Mouse (Mus musculus): ENCODE results near the gene Polr1a.
"Not testable (repeated sequence)": the region's sequence is repeated elsewhere in the genome, so short reads cannot be mapped to it uniquely, and the experiment has no call there.

Polr1a gene

DNA sequence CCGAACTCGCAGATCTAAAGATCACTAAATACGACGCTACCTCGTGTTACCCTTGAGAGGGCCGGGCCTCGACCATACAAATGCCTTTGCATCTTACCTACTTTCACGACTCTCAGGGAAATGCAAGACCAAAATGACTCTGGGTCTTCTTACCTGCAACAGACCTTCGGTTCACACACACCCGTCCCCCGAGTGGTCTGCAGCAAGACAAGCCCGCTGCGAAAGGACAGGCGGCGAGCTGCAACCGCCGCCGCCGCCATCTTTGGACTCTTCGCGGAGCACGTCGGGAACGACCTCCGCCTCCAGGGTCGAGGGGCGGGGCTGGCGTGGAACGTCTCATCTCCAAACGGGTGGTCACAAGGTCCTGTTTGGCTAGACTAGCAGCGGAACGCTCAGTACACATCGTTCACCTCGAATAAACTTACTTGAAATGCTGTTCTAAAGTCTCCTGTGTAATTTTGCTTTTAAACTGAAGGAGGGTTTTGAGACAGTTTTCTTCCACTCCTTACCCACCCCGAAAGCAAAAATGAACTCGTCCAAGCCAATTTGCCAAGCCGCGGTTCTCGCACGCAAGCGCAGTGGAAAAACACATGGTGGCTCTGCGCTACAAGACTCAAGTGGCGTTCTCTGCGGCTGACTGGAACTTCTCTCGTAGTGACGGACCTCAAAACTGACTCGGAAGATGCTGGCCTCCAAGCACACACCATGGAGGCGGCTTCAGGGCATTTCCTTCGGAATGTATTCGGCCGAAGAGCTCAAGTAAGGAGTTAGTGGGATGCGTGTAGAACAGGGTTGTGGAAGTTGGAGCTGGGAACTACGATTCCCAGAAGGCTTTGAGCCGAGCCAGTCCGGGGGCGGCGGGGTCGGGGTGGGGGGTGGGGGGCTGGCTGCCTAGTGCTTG lies at the start of gene Polr1a, which contains the start of gene Ptcd3:
Gene Polr1a, plus strand, starts transcription at position 573 of the 901 bp plus-strand sequence.
Gene Ptcd3, minus strand, starts transcription at position 270 of the 901 bp plus-strand sequence.
- DNase-seq (ENCODE audit: low spot score in 2 of 2), result peak; percentile 82 to 91

DNA sequence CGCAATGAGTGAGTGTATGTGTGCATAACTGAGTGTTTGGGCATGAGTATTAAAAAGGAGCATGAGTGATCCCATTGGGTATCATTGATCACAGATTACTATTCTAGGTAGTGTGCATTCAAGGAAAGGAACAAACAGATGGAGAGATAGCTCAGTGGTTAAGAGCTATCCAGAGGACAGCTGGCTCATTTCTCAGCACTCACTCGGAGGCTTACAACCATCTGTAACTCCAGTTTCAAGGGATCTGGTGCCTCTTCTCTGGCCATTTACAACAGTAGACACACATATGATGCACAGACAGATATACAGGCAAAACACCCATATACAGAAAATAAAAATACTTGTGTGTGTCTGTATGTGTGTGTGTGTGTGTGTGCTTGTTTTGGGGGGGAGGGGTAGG lies 41.1 kb upstream of the Polr1a start:
- DNase-seq (ENCODE audit: low spot score in 2 of 2), result no peak

DNA sequence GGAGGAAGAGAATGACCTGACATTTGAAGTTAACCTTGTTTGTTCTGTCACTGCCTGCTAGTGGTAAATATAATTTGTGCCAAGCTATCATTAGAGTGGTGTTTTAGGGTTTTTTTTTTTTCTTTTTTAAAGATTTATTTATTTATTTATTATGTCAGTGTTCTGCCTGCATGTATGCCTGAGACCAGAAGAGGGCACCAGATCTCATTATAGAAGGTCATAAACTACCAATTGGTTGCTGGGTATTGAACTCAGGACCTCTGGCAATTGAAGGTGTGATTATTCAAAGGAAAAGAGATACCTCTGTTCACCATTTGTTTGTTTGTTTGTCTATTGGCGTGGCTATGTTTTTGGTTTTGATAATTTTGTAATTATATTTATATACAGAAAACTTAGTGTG lies 40.0 kb upstream of the Polr1a start:
- DNase-seq (ENCODE audit: low spot score in 2 of 2), result peak in 1 of 2 experiments; percentile 18

DNA sequence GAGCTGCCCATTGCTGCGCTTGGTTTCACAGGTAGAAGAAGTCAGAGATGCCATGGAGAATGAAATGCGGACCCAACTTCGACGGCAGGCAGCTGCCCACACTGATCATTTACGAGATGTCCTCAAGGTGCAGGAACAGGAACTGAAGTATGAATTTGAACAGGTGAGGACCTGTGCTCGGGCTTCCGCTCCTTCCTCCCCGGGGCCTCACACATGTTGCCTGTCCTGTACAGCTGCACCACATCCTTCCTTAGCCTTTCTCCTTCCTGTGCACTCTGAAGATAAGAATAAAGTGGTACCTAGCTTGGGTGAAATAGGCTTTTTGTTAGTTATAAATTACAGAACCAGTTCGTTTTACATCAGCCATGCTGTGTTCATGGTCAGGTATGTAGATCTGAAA lies 37.5 kb upstream of the Polr1a start:
- DNase-seq (ENCODE audit: low spot score in 2 of 2), result peak; percentile 16 to 36

DNA sequence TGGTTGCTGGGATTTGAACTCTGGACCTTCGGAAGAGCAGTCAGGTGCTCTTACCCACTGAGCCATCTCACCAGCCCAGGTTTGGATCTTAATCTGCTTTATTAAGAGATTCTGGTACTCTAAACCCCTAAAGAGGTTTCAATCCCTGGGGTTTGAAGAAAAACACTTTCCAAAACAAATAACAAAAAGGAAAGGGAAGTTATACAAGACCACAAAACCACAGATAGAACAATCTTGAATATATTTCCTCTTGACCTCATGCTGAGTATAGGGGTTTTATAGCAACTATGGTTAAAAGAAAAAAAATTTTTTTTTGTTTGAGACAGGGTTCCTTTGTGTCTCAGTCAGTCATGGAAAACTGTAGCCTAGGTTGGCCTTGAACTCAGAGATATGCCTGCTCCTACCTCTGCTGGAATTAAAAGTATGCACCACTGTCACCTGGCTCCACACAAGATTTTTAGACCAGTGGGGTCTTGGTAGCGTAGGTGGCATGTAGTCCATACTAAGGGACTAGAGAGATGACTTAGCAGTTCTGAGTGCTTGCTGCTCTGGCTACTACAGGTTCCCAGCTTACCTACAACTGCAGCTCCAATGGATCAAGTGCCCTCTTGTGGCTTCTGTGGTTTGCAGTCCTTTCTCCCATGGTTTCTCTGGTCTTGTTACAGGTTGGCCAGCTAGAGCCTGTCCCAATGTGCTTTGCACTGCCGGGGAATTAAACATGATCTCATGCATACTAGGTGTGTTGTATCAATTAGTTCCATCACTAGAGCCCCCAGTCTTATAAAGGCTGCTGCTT lies 30.7 kb upstream of the Polr1a start:
- DNase-seq (ENCODE audit: low spot score in 2 of 2), result no peak

DNA sequence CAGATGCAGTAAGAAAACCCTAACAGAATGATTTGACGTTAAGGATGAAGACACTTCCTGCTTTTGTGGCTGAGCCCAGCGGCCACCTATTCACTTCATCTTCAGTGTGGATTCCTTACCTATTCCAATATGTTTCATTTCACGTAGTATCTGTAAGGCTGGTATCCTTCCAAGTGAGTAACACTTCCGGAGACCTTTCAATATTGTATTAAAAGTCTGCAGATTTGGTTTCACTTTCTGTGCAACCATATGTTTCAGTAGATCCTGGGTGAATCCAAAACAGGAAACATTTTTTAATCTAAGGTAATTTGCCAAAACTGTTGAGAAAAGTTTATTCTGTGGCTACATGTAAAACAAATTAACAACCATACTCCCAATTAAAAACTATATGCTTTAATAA lies 15.6 kb upstream of the Polr1a start:
- no peak for DNase-seq (ENCODE audit: low spot score in 2 of 2)

DNA sequence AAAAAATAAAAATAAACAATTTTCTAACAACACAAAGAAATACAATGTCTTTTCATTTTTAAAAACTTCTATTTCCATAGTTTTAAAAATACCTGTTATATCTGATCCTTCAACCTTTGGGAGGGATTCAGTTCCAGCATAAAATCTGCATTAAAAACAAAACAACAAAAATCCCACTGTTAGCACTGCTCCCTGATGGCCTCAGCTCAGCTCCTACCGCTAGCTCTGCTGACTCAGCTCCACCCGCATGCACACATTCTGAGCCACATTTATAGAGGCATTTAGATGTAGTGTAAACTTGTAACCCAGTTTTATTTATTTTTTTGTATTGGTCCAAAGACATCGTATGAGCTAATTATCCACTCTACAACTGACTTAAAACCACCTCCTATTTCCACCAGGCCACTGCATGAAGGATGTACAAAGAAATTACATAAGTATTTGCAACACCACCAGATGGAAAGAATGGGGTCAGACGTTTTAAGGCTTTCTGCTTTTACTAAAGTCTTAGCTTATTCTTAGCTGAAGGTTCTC lies 1.1 kb upstream of the Polr1a start:
- no peak for DNase-seq (ENCODE audit: low spot score in 2 of 2)

DNA sequence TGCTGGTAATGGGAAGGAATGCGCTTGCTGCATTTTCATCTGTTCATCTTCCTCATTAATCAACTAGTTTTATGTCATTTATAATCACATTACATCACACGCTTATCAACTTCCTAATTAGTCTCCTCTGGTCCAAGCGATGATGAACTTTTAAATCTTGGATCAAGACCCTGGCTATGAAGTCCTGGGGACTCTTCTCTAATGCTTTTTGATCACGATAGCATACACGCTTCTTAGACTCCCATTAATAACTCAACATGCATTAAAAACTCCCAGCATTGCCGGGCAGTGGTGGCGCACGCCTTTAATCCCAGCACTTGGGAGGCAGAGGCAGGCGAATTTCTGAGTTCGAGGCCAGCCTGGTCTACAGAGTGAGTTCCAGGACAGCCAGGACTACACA lies 531 bp downstream of the Polr1a start:
- DNase-seq (ENCODE audit: low spot score in 2 of 2), result no peak

DNA sequence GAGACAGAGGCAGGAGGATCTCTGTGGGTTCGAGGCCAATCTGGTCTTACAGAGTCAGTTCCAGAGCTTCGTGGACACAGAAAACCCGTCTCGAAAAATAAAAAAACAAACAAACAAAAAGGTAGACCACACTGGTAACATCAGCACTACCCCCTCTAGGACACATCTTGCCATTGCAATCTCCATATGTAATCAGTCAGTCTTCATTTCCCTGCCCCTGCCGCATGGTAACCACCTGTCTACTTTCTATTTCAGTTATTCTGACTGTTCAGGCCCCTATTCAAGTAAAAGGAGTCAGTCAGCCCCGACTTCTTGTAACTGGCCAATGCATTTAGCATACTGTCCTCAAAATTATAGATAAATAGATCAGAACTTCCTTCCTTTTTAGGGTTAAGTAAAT lies 987 bp downstream of the Polr1a start:
- DNase-seq (ENCODE audit: low spot score in 2 of 2), result no peak

DNA sequence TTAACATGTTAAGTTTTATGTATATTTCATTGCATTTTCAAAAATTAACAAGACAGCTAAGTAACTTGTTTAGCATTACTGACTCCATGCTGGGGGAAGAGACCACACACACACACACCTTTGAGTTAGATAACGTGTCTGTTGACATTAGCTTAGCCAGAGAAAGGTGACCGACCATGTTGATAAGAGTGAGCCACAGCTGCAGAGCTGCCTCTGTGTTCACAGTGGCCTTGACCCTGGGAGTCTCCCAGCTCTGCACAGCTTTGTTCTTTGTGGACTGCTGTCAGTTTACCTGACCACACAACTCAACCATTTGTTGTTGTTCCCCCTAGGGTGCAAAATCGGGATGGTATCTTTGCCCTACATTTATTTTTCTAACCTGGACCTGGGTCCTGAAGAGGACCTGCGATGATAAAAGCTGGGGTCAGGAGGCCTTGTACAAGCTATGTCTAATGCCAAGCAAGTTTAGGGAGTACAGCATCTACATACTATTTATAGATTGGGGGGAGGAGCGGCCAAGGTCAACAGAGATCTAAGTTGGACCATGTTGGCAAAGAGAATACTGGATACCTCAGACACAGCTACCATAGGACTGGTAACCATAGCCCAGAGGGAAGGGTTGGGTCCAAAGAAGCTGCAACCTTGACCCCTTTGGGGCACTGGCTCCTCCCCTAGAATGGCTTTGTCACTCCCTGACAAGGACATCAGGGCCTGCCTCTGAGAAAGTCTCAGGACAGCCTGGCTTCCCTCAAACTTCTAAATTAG lies 3.0 kb downstream of the Polr1a start:
- DNase-seq (ENCODE audit: low spot score in 2 of 2), result no peak

DNA sequence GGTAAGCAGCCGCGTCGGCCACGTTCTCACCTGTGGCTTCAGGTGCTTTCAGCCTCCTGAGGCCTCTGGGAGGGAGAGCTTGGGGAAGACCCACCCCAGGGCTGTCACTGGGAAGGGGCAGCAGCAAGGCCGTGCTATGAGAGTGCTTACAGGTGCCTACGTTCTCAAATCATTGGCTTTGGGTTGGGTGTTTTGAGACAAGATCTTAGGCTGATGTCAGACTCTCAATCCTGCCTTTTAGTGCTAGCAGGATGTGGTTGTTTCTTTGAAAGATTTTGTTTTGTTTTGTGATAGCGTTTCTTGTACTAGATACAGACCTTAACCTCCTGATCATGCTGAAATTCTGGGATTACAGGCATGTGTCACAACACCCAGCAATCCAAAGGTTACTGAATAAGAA lies 11.9 kb downstream of the Polr1a start:
- no peak for DNase-seq (ENCODE audit: low spot score in 2 of 2)

DNA sequence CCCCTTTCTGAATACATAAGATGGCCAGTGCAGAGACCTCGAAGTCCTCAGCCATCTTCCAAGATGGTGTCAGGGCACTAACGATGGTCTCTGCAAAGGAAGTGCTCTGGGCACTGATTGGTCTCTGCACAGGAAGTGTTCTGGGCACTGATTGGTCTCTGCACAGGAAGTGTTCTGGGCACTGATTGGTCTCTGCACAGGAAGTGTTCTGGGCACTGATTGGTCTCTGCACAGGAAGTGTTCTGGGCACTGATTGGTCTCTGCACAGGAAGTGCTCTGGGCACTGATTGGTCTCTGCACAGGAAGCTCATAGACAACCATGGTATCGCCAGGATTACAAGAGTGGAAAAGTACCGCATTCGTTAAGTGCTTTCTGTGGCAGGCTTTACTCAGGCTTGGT lies 16.4 kb downstream of the Polr1a start:
- DNase-seq (ENCODE audit: low spot score in 2 of 2), result not testable (repeated sequence)

DNA sequence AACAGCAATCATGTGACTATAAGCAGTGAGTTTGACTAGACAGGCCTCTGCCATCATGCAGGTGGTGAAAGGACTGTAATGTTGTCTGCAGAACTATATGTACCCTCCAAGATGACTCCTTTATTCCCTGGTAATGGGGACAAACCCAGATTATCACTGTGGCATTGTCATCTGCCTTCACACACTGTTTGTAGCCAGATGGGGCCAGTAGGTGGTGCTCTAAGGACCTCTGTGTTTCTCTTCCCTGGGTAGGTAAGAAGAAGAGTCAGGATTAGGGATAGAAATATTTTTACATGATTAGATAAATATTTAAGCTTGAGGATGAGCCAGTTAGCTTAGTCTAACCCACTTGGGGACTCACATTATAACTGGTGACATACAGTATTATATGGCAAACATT lies 19.1 kb downstream of the Polr1a start:
- DNase-seq (ENCODE audit: low spot score in 2 of 2), result peak in 1 of 2 experiments; percentile 24

DNA sequence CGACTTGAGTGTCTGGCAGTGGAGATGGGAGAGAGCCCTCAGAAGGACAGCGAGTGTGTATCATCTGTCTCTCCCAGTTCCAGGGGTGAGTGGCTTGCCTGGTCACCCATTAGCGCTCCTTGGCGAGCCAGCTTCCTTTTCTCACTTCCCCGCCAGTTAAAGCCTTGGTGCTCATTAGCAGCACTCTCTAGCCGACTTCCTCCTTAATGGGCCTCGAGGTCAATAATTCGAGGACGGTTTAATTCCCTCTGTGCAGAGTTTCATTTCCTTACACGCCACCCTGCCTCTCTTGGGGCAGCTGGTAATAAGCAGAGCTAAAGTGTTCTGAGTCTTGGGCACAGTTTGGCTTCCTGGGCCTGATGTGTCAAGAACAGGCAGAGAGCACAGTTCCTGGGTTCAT lies 21.2 kb downstream of the Polr1a start:
- DNase-seq (ENCODE audit: low spot score in 2 of 2), result no peak

DNA sequence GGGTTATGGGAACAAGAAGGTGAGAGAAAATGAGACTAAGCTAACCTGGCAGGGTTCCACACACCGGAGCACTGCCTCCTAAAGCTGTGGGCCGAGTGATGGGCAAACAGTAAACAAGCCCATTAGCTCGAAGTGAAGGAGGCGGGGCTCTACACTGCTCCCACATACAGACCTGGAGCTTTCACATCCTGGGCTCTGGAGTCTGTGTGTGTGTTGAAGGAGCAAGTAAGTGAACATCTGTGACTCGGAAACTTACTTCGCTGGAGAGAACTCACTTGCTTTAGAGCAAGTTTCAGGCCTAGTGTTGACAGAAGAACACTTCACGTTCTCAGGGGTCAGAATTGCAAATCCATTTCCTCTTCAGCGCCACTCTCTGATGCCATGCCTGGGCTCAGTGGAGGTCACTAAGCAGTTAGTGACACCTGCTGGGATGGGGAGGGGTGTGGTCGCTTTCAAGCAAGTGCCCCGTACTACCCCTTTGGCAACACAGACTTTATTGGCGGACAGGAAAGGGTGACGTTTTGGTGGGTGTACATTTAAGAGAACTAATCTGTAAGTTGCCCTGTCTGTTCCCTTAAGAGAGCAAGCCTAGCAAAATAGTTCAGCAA lies 22.1 kb downstream of the Polr1a start:
- no peak for DNase-seq (ENCODE audit: low spot score in 2 of 2)

DNA sequence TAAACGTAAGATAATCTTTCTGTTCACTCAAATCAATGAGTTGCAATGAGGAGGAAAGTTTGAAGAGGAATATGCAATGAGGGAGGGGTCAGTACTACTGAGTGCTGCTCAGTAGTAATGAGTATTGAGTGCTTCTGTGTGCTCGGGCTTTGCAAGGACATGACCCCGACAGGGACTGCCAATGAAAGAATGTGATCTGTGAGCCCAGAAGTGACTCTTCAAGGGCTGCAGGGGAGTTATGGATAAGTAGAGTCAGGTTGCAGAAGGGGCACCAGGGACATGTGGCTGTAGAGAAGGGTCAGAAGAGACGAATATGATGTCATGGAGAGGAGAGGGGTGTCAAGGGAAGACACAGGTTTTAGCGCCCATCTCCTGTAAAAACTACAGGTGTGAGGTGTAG lies 23.5 kb downstream of the Polr1a start:
- DNase-seq (ENCODE audit: low spot score in 2 of 2), result no peak

DNA sequence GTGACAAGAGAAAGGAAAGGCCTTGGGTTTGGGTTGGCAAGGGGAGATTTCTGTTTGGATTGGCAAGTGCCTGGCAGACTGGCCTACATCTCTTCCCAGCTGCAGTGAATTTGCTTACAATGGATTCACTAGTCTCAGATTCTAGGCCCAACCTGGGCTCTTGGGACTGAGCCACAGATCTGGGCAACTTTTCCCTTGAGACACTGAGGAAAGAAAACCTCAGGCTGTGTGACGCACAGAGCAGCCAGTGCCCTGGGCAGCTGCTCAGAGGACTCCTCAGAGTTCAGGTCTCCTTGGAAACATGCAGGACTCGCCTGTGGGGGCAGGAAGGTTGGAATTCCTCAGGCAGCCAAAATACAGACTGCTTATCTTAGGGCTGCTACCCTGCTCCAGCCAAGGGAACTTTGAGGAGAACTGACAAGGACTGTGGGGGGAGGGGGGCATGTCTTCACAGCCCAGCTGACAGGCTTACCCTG lies 25.3 kb downstream of the Polr1a start:
- no peak for DNase-seq (ENCODE audit: low spot score in 2 of 2)

DNA sequence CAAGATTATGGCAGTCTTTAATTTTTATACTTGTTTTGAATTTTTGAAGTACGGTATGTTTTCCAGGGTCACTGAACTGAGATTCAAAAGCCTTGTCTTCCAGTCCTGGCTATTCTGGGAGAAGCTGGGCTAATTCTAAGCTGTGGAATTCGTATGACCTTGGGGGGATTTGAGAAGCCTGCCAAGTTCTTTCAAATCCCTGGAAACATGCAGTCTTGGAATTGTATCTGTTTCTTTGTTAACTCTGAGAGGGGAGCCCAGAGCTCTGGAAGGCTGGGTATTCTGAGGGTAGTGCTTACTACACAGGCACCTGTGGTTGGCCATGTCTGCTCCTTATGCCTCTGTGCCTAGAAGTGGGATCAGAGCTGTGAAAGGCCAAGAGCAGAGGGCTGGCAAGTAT lies 26.9 kb downstream of the Polr1a start:
- DNase-seq (ENCODE audit: low spot score in 2 of 2), result no peak

DNA sequence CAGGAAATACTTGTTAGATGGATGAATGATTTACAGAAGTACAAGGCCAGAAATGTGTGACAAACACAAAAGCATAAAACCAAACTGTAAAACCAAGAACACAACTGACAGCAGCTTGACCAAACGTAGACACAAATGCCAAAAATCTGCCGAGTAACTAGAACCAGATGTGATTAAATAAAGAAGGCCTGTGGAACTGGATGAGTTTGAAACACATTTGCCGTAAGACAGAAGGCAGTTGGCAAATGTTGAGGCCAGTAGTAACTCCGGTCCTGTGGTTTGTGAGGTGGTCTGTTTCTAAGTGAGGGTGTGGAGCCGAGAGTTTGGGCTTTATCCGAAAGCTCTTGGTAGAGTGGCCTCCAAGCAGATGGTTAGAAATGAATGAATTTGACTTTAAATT lies 32.1 kb downstream of the Polr1a start:
- no peak for DNase-seq (ENCODE audit: low spot score in 2 of 2)

DNA sequence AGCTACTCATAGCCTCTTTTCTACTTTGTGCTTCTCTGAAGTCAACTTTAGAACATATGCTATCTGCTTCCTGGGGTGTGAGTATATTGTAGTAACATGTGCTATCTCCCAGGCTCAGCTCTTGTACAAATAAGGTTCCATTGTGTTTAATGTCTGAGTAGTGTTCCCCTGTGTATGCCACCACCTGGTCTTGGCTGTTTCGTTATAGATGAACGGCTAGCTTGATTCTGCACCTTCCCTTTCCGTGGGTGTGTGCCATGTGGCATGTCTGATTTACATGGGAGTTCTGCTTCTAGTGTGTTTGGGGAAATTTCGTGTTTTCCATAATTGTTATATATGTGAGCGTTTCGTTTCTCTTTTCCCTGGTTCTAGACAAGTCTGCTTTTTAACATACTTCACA lies 36.2 kb downstream of the Polr1a start:
- no peak for DNase-seq (ENCODE audit: low spot score in 2 of 2)

DNA sequence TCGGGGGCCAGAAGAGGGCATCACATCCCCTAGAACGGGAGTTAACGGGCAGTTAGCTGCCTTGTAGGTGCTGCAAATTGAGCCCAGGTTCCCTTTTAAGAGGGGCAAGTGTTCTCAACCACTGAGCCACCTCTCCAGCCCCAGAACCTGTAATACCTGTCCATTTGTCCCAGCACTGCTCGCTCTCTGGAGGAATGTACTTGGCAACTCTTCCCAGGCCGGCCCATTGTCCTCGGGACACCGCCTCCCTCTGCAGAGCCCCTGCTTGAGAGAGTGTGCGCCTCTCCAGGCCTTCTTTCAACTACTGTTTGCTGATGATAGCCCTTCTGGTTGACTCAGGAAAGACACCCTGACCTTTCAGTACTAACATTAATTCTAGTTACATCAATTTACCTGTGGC lies 37.3 kb downstream of the Polr1a start:
- DNase-seq (ENCODE audit: low spot score in 2 of 2), result no peak
